Mouse (Mus musculus) cerebral cortex, adult 2 months (tissue): ENCODE measurements around the gene Zfp148.

Experiments
- WGBS: fragments of 180-500 bp; shearing (Covaris S2); methylation state at CpG from one replicate; pipeline ENCODE4 v1.1.7; 2018; 5-methylcytosine and 5-hydroxymethylcytosine counted together

The Zfp148 gene

GRCm38 (mm10) chr16:33381614-33382245, 1.1 kb downstream of the Zfp148 start:
- WGBS, result 2% methylated on average over 18 of the region's 18 CpGs

- WGBS, result 4% methylated on average over 4 of the region's 4 CpGs
Measured at GRCm38 (mm10) chr16:33382341-33382740, 1.7 kb downstream of the Zfp148 start.

DNA sequence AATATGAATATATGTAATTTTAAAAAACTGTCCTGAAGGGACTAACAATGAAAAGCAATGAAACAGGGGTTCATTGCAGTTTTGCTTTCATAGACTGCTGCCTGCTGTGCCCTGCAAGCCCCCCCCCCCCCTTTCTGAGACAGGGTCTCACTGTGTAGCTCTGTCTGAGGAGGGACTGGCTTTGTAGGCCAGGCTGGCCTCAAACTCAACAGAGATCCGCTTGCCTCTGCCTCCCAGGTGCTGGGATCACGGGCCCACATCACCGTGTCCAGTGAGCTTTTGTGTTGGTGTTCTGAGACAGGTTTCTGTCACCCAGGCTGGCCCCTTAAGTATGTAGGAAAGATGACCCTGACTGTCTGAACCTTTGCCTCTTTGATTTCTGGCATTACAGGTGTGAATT, 2.9 kb downstream of the Zfp148 start:
- 86% methylated on average over 3 of the region's 3 CpGs for WGBS

- WGBS, result 54% methylated on average over 2 of the region's 2 CpGs
Measured at GRCm38 (mm10) chr16:33384057-33384456, 3.4 kb downstream of the Zfp148 start.

DNA sequence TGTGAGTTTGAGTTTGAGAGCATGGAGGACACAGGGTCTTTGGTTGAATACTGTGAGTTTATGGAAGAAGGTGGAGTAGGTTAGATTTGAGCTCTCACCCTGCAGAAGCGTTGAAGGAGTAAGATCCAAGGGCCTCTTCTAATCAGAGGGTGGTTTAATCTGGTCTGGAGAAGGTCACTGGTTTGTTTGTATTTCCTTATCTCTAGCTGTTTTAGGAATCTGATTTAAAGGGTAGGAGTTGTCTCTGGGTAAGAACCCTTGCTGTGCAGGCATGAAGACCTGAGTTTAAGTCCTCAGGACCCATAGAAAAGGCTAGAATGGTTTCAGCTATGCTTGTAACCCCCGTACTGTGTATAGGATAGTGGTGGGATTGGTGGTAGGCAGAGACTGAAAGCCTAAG, 6.4 kb downstream of the Zfp148 start:
- 88% methylated on average over 2 of the region's 2 CpGs for WGBS

DNA sequence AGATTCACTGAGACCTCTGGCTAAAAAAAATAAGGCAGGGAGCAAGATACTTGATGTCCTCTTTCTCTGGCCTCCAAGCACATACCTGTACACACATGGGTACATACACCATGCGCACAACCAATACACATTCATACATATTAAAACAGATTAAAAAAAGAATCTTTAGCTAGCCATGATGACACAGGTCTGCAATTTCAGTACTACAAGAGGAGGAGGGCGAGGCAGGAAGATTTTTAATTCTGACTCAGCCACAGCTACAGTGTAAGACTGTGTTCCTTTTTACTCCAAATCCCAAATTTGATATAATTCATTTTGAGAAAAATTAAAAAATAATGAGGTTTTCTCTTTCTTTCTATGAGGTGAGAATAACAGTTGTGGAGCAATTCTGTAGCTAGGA, 6.8 kb downstream of the Zfp148 start:
- WGBS, result 67% methylated on average over 2 of the region's 2 CpGs

GRCm38 (mm10) chr16:33399913-33400782, 19.5 kb downstream of the Zfp148 start:
- WGBS, result 1% methylated on average over 28 of the region's 28 CpGs

- WGBS, result 53% methylated on average over 4 of the region's 4 CpGs
Measured at GRCm38 (mm10) chr16:33400943-33401342, 20.3 kb downstream of the Zfp148 start.

- WGBS, result 50% methylated on average over 2 of the region's 2 CpGs
Measured at GRCm38 (mm10) chr16:33403258-33403657, 22.6 kb downstream of the Zfp148 start.

DNA sequence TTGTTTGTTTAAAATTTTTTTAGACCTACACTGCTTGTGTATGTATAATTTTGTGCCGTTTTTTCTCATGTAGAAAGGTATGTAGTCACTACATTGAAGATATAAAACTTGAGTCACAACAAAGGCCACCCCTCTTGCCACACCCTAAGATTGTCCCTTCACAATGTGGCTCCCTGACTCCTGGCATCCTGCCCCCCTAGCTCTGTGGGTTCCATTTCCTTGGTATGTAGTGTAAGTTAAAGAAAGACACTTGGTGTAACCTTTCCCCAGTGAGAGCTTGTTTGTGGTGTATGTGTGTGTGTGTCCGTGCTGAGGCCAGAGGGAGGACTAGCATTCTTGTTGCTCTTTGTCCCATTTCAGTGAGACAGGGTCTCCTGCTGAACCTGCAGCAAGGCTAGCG, 23.4 kb downstream of the Zfp148 start:
- 71% methylated on average over 3 of the region's 3 CpGs for WGBS

GRCm38 (mm10) chr16:33405487-33405886, 24.9 kb downstream of the Zfp148 start:
- WGBS, result 72% methylated on average over 4 of the region's 4 CpGs

DNA sequence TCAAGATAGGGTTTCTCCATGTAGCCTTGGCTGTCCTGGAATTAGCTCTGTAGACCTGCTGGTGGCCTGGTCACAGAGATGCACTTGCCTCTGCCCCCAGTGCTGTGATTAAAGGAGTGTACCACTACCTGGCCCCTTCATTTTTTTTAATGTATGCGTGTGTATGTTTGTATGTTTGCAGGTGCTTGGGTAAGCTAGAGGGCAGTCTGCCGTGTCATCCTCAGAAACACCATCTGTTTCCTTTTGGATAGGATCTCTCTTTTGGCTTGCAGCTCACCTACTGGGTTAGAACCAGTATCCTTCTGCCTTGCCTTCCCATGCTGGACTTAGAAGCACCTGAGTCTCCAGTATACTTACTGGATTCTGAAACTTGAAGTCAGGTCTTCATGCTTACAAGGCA, 29.5 kb downstream of the Zfp148 start:
- 79% methylated on average over 2 of the region's 2 CpGs for WGBS

DNA sequence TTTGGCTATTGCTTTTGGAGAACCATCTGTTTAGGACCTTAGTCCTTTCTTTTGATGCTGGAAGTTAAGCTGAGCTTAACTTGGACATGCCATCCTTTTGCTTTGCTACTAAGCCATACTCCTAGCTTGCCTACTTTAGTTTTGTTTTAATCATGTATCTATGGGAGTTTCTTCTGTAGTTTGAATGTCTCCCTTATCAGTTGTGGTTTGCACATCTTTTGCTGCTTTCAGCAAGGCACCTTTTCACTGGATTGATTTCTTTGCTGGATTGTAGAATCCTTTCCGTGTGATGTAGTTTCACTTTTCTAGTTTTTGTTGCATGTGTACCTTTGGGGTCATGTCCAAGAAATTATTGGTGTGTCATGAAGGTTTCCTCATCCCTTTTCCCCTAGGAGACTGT, 30.0 kb downstream of the Zfp148 start:
- WGBS, result 76% methylated on average over 1 of the region's 1 CpGs

DNA sequence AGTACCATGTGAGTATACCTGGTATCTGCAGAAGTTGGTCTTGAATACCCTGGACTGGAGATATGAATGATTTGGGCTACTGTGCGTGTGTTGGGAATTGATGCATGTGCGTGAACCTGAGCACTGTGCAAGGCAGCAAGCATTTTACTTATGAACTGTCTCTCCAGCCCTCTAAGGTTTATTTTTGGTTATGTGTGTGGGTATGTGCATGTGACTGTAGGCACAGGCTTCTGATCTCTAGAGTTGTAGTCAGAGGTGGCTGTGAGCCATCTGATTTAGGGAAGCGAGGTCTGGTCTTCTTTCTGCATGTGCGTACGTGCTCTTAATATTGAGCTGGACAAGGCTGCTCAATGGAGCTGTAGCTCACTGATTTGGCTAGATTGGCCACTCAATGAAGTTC, 33.6 kb downstream of the Zfp148 start:
- WGBS, result 34% methylated on average over 5 of the region's 5 CpGs

GRCm38 (mm10) chr16:33415607-33416006, 35.0 kb downstream of the Zfp148 start:
- WGBS, result 66% methylated on average over 5 of the region's 5 CpGs

DNA sequence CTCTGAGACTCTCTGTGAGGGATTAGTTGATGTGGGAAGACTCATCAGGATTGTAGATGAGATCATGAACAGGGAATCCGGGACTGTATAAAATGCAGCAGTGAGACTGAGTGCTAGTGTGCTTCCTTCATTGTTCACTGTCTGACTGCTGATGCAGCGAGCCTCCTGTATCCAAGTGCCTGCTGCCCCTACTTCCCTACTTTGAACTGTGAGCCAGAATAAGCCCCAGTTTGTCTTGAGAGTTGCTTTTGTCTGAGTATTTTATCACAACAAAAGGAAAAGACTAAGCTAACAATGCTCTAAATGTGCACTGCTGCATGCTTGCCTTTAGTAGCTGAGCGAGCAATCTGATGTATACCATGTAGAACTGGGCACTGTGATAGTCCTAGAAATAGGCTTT, 47.7 kb downstream of the Zfp148 start:
- 31% methylated on average over 3 of the region's 3 CpGs for WGBS

GRCm38 (mm10) chr16:33431660-33432059, 51.0 kb downstream of the Zfp148 start:
- 64% methylated on average over 2 of the region's 2 CpGs for WGBS

DNA sequence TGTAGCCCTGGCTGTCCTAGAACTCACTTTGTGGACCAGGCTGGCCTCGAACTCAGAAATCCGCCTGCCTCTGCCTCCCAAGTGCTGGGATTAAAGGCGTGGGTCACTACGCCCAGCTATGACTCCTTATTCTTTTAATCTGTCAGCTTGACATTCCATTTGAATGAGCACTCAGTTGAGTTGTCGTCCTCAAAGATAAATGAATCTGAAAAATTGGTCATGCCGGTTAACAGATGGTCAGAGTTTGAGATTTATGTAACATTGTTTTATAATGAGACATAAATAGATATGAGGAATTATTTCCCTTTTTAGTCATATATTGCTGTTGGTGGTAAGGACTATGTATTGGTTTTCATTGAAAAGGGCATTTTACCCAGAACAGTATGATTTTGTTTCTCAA, 60.4 kb downstream of the Zfp148 start:
- 87% methylated on average over 6 of the region's 6 CpGs for WGBS

DNA sequence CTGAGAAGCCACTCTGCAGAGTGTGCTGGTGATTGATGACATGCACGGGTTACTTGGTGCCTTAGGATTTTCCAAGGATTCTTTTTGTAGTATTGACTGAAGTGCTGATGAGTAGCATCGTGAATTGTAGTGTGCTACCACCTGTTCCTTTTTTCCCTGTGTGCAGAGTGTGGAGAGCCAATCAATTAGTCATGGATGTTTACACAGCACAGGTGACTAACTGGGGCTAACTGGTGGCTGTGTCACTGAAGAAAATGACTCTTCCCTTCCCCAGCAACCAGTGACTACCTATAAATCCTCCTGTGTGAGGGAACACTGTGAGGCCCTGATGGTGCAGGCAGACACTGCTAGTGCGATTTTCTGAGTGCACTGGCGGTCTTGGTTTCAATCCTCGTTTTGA, 66.2 kb downstream of the Zfp148 start:
- WGBS, result 61% methylated on average over 5 of the region's 5 CpGs

DNA sequence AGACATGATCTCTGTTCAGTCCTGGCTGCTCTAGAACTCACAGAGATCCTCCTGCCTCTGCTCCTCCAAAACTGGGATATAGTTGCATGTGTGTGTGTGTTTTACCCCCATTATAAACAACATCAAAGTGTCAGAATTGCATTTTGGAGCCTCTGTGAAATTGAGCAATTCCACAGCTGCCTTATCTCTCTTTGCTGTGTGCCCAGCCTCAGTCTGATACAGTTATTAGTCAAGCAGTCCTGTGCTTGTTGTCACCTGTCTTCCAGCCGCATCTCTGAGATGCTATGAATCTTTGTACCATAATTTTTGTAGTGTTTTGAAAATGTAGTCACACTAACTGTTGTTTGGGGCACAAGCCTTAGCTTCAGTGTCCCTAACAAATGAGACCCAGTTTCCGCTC, 73.2 kb downstream of the Zfp148 start:
- 93% methylated on average over 2 of the region's 2 CpGs for WGBS

- 75% methylated on average over 2 of the region's 2 CpGs for whole genome bisulfite sequencing
Measured at GRCm38 (mm10) chr16:33454306-33454705, 73.7 kb downstream of the Zfp148 start.

DNA sequence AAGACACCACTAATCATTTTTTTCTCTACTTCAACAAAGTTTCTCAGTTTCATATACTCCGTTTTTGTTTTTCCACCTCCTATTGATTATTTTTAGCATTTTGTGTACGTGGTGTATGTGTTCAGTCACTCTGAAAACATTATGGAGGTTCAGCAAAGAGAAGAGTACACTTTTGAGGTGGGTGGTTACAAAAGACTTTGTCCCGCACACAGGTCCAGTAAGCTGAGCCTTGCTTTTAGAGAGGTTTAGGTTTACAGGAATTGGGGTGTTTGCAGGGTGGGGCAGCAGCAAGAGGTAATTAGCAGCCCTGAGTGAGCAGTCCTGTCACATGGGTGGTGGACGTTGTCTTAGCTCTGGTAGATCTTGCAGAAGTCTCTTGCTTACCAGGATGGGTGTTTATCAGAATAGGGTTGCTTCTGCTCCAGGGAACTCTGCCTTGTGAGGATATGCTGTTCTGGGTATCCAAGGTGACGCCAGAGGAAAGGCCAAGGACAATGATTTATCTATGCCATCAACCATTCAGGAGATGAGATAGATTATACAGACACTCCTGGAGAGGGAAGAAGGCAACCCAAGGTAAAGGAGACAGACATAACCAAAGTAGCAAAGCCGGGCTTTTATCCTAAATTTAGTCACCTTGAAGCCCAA, 74.8 kb downstream of the Zfp148 start:
- 78% methylated on average over 6 of the region's 6 CpGs for WGBS

DNA sequence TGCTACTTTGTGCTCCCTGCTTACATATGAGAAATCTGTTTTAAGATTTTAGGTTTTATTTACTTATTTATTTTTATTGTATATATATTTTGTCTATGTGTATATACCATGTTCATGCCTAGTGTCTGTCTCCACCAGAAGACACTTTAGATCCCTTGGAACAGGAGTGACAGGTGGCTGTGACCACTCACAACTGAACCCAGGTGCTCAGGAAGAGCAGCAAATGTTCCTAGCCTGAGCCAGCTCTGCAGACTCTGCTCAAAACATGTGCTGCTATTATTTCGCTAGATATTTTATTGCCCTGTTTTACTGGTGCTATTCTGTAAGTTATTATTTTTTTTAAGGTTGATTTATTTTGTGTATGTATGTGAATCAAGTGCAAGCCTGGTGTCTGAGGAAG, 78.5 kb downstream of the Zfp148 start:
- WGBS, result 97% methylated on average over 1 of the region's 1 CpGs
